Mouse (Mus musculus): ENCODE measurements around the gene Itpkb. TPM values are rescaled to one million over a fixed set of nuclear protein-coding genes. Genes with fewer than 3 reads are reported as not detected.

Gene Itpkb
- polyA plus RNA-seq, 1 experiment from 2014 or later = 1.8 TPM

DNA sequence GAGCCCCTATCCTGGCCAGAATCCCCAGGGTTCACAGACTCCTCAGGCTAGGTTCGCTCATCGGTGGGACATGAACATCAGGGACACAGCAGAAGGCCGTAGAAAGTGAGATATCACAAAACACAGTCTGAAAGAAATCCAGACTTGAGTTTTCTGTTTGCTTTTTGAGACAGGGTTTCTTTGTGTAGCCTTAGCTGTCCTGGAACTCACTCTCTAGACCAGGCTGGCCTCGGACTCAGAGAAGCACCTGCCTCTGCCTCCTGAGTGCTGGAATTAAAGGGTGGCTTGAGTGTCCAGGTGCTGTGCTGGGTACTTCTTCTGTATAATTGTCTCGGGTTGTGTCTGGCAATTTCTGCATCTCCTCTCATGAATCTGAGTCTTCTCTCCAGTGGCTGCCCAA lies 14.8 kb downstream of the Itpkb start:
- H3K4me2 ChIP-seq (ENCODE audit: low read length) = no peak overlapping the region
- H3K4me1 ChIP-seq (ENCODE audit: control insufficient read depth, insufficient read depth, low read length) = peaks cover 8% of the 10 kb centered on the region; the same call in 1 of the 2 replicates
- H3K27ac ChIP-seq (replicated peaks; ENCODE audit: low read depth, low read length) = no peak overlapping the region
- no peaks in the 10 kb centered on the region for H3K27me3 ChIP-seq (ENCODE audit: control insufficient read depth, insufficient read depth, low read length)
- no peaks in the 10 kb centered on the region for H3K9me3 ChIP-seq (ENCODE audit: control insufficient read depth, low read length)
- no peak for DNase-seq
- no peak overlapping the region for H3K9ac ChIP-seq (replicated peaks; ENCODE audit: low read length)
- 93% methylated on average over 5 of the region's 5 CpGs for WGBS
- H3K4me3 ChIP-seq (replicated peaks; ENCODE audit: low read depth, low read length) = no peak overlapping the region
- no peaks in the 10 kb centered on the region for H3K36me3 ChIP-seq (ENCODE audit: control insufficient read depth, insufficient read depth, low read length)
- ATAC-seq (ENCODE audit: low FRiP score, low TSS enrichment) = no peak

DNA sequence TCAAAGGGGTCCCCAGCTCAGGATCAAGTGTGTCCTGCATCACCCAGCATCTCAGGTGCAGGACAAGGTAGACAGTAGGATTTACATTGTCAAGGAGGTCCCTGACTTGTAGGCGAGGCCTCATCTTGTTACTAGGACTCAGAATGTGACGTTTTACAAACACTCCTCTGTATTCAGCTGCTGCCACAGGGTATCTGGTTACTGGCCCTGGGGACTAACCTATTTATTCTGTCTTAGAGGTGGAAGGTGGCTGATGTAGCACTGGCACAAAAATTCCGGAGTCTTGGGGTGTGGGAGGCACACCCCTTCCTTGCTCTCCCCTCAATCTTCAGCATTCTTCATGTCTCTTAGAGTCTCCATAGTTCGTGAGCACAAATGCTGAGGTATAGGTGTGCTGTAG lies 16.8 kb downstream of the Itpkb start:
- no peak overlapping the region for H3K4me2 ChIP-seq (ENCODE audit: low read length)
- 80% methylated on average over 4 of the region's 4 CpGs for WGBS
- no peaks in the 10 kb centered on the region for H3K27me3 ChIP-seq (ENCODE audit: control insufficient read depth, insufficient read depth, low read length)
- no peaks in the 10 kb centered on the region for H3K36me3 ChIP-seq (ENCODE audit: control insufficient read depth, insufficient read depth, low read length)
- H3K9me3 ChIP-seq (ENCODE audit: control insufficient read depth, low read length) = no peaks in the 10 kb centered on the region
- no peak for DNase-seq
- no peak for ATAC-seq (ENCODE audit: low FRiP score, low TSS enrichment)
- no peak overlapping the region for H3K27ac ChIP-seq (replicated peaks; ENCODE audit: low read depth, low read length)
- no peak overlapping the region for H3K9ac ChIP-seq (replicated peaks; ENCODE audit: low read length)
- peaks cover 8% of the 10 kb centered on the region; the same call in 1 of the 2 replicates for H3K4me1 ChIP-seq (ENCODE audit: control insufficient read depth, insufficient read depth, low read length)
- H3K4me3 ChIP-seq (replicated peaks; ENCODE audit: low read depth, low read length) = no peak overlapping the region

DNA sequence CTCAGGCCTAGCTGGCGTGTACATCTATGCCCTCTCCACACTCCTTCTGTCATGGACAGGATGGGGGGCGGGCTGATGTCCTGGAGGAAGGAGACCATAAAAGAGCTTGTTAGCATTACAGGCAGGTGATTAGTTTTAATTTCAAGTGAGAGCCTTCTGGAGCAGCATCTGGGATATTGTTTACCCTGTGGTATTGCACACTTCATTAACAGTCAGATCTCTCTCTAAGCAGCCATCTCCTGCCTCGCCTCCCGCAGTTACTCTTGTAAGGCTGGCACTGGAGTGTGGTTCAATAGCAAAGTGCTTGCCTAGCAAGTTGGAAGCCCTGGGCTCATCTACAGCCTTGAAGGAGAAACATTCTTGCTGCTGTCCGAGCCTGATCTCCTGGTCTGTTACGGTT lies 17.6 kb downstream of the Itpkb start:
- Histone ChIP-seq H3K36me3 (ENCODE audit: control insufficient read depth, insufficient read depth, low read length) (no peaks in the 10 kb centered on the region), H3K4me1 (ENCODE audit: control insufficient read depth, insufficient read depth, low read length) (peaks cover 8% of the 10 kb centered on the region; the same call in 1 of the 2 replicates), H3K4me3 (replicated peaks; ENCODE audit: low read depth, low read length) (no peak overlapping the region), H3K9me3 (ENCODE audit: control insufficient read depth, low read length) (no peaks in the 10 kb centered on the region), H3K27me3 (ENCODE audit: control insufficient read depth, insufficient read depth, low read length) (no peaks in the 10 kb centered on the region), H3K9ac (replicated peaks; ENCODE audit: low read length) (no peak overlapping the region), H3K27ac (replicated peaks; ENCODE audit: low read depth, low read length) (no peak overlapping the region), H3K4me2 (ENCODE audit: low read length) (no peak overlapping the region)
- ATAC-seq (ENCODE audit: low FRiP score, low TSS enrichment) = no peak
- no peak for DNase-seq
- 80% methylated on average over 6 of the region's 6 CpGs for WGBS

DNA sequence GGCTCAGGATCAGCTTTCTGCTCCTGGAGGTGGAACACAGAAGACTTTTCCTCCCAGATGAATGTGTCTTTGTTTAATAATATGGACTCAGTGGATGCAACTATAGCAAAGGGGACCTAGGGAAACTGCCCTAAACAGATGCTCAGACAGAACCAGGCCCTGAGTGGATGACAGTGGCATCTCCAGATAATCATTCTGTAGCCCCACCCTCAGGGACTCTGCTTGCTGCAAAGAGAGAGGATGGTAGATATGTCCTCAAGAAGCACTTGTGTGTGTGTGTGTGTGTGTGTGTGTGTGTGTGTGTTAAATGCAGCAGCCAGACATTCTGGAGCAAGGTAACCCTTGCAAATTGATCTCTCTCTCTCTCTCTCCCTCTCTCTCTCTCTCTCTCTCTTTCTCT lies 18.8 kb downstream of the Itpkb start:
- no peak overlapping the region for H3K27ac ChIP-seq (replicated peaks; ENCODE audit: low read depth, low read length)
- no peaks in the 10 kb centered on the region for H3K27me3 ChIP-seq (ENCODE audit: control insufficient read depth, insufficient read depth, low read length)
- H3K9ac ChIP-seq (replicated peaks; ENCODE audit: low read length) = no peak overlapping the region
- H3K36me3 ChIP-seq (ENCODE audit: control insufficient read depth, insufficient read depth, low read length) = no peaks in the 10 kb centered on the region
- no peak overlapping the region for H3K4me3 ChIP-seq (replicated peaks; ENCODE audit: low read depth, low read length)
- DNase-seq = no peak
- H3K4me1 ChIP-seq (ENCODE audit: control insufficient read depth, insufficient read depth, low read length) = no peaks in the 10 kb centered on the region
- no peaks in the 10 kb centered on the region for H3K9me3 ChIP-seq (ENCODE audit: control insufficient read depth, low read length)
- no peak for ATAC-seq (ENCODE audit: low FRiP score, low TSS enrichment)
- no peak overlapping the region for H3K4me2 ChIP-seq (ENCODE audit: low read length)

DNA sequence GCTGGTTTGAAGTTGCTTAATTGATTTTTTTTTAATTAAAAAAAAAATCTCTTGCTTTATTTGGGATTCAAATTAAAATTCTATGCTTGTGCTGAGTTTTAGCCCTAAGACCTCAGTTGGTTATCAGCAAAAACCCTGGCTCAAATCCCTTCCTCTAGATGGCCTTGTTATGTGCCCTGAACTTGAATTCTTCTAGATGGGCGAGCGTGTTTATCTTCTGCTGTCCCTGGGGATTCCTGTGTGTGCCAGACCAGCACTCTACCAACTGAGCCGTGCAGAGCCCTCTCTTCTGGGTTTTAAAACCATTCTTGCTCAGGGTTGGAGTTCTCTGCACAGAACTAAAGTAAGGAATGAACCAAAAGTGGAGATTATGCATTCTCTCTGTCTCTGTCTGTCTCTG lies 22.0 kb downstream of the Itpkb start:
- ATAC-seq (ENCODE audit: low FRiP score, low TSS enrichment) (no peak), DNase-seq (no peak)
- Histone ChIP-seq H3K4me2 (ENCODE audit: low read length) (no peak overlapping the region), H3K36me3 (ENCODE audit: control insufficient read depth, insufficient read depth, low read length) (no peaks in the 10 kb centered on the region), H3K4me1 (ENCODE audit: control insufficient read depth, insufficient read depth, low read length) (no peaks in the 10 kb centered on the region), H3K9ac (replicated peaks; ENCODE audit: low read length) (no peak overlapping the region), H3K27ac (replicated peaks; ENCODE audit: low read depth, low read length) (no peak overlapping the region), H3K9me3 (ENCODE audit: control insufficient read depth, low read length) (no peaks in the 10 kb centered on the region), H3K4me3 (replicated peaks; ENCODE audit: low read depth, low read length) (no peak overlapping the region), H3K27me3 (ENCODE audit: control insufficient read depth, insufficient read depth, low read length) (no peaks in the 10 kb centered on the region)
- 63% methylated on average over 3 of the region's 3 CpGs for WGBS

DNA sequence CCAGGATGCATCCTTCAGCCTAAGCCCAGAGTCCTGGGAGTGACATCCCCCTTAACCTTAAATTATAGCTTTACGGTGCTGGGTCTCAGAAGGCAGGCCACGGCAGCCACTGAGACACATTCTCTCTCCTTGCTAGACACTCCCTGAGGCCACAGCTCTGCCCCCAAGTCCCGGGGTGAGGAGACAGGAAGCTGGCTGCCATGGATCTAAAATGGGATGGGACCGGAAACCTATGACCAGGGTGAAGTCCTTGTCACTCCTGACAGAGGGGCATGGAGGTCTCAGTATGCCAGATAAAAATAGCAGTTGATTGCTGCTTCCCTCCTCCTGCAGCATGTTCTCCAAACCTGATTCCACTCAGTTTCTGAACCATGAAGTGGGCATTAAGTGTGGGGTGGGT lies 23.8 kb downstream of the Itpkb start:
- DNase-seq (no peak), ATAC-seq (ENCODE audit: low FRiP score, low TSS enrichment) (no peak)
- Histone ChIP-seq H3K9ac (replicated peaks; ENCODE audit: low read length) (no peak overlapping the region), H3K4me1 (ENCODE audit: control insufficient read depth, insufficient read depth, low read length) (no peaks in the 10 kb centered on the region), H3K4me2 (ENCODE audit: low read length) (no peak overlapping the region), H3K36me3 (ENCODE audit: control insufficient read depth, insufficient read depth, low read length) (no peaks in the 10 kb centered on the region), H3K4me3 (replicated peaks; ENCODE audit: low read depth, low read length) (no peak overlapping the region), H3K27ac (replicated peaks; ENCODE audit: low read depth, low read length) (no peak overlapping the region), H3K9me3 (ENCODE audit: control insufficient read depth, low read length) (no peaks in the 10 kb centered on the region), H3K27me3 (ENCODE audit: control insufficient read depth, insufficient read depth, low read length) (no peaks in the 10 kb centered on the region)
- WGBS = 82% methylated on average over 4 of the region's 4 CpGs

DNA sequence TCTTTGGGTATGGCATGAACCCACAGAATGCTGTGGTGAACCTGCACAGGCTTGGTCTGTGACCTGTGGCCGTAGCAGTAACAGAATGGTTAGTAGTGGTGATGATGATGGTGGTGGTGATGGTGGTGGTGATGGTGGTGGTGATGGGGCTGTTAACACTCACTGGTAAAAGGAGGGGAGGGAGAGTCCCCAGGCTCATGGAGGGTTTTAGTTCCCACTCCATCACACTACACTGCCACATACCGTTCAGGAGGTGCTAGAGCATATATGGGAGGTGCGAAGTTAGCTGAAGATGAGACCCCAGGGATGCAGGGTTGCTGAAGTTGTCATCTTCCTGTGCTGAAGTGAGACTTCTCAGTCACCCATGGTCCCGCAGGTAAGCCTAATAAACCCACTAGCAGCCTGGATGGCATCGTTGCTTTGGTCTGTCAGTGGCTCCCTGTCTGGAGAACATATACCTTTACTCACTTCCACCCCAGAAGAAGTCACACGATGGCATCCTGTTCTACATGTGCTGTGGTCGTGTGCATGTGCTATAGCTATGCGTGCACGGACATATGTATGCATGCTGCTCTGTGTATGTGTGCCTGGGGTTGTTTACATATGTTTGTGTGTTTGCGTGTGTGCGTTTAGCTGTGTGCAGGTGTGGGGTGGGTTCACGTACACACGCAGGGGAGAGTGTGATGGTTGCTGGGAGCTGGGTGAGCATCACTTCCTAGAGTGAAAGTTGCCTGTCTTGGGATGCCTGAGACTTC lies 24.9 kb downstream of the Itpkb start:
- WGBS = 95% methylated on average over 13 of the region's 13 CpGs
- H3K9ac ChIP-seq (replicated peaks; ENCODE audit: low read length) = no peak overlapping the region
- no peaks in the 10 kb centered on the region for H3K36me3 ChIP-seq (ENCODE audit: control insufficient read depth, insufficient read depth, low read length)
- DNase-seq (no peak), ATAC-seq (ENCODE audit: low FRiP score, low TSS enrichment) (no peak)
- H3K4me3 ChIP-seq (replicated peaks; ENCODE audit: low read depth, low read length) = no peak overlapping the region
- H3K9me3 ChIP-seq (ENCODE audit: control insufficient read depth, low read length) = no peaks in the 10 kb centered on the region
- H3K27ac ChIP-seq (replicated peaks; ENCODE audit: low read depth, low read length) = no peak overlapping the region
- no peak overlapping the region for H3K4me2 ChIP-seq (ENCODE audit: low read length)
- no peaks in the 10 kb centered on the region for H3K4me1 ChIP-seq (ENCODE audit: control insufficient read depth, insufficient read depth, low read length)
- H3K27me3 ChIP-seq (ENCODE audit: control insufficient read depth, insufficient read depth, low read length) = no peaks in the 10 kb centered on the region

DNA sequence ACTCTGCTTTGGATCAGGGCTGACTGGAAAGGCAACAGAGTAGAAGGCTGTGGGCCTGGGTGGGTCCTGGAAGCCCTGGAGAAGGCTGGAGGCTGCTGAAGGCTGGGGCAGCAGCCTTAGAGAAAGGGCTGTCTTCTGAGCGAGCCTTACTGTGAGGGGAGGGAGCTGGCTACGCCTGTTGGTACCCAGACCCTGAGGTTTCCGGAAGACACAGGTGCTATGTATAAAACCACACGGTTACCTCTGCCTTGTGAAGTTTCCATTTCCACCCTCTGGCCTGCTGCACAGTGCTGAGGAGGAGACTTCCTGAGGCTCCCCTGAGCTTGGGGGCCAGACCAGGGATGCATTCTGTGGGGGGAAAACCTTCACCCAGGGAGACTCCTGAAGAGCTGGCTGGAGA lies 25.9 kb downstream of the Itpkb start:
- WGBS = 83% methylated on average over 4 of the region's 4 CpGs
- H3K9me3 ChIP-seq (ENCODE audit: control insufficient read depth, low read length) = no peaks in the 10 kb centered on the region
- DNase-seq (no peak), ATAC-seq (ENCODE audit: low FRiP score, low TSS enrichment) (no peak)
- no peaks in the 10 kb centered on the region for H3K4me1 ChIP-seq (ENCODE audit: control insufficient read depth, insufficient read depth, low read length)
- H3K27me3 ChIP-seq (ENCODE audit: control insufficient read depth, insufficient read depth, low read length) = no peaks in the 10 kb centered on the region
- no peak overlapping the region for H3K27ac ChIP-seq (replicated peaks; ENCODE audit: low read depth, low read length)
- no peaks in the 10 kb centered on the region for H3K36me3 ChIP-seq (ENCODE audit: control insufficient read depth, insufficient read depth, low read length)
- no peak overlapping the region for H3K4me3 ChIP-seq (replicated peaks; ENCODE audit: low read depth, low read length)
- H3K4me2 ChIP-seq (ENCODE audit: low read length) = no peak overlapping the region
- H3K9ac ChIP-seq (replicated peaks; ENCODE audit: low read length) = no peak overlapping the region

DNA sequence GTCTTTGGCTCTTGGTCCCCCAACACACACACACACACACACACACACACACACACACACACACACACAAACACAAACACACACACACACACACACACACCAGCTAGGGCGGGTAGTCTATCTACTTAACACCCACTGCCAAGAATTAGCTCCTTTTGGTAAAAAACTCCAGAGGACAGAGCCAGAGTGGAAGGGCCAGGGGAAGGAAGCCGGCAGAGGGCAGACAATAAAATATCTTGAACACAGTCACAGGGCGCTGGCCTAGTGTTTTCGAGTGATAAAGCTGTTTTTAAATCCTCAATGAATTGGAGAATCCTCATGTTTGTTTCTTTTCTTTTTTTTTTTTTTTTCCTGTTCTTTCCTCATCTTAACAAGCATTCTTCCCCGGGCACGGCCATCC lies 26.6 kb downstream of the Itpkb start:
- no peak overlapping the region for H3K4me2 ChIP-seq (ENCODE audit: low read length)
- H3K4me1 ChIP-seq (ENCODE audit: control insufficient read depth, insufficient read depth, low read length) = no peaks in the 10 kb centered on the region
- no peaks in the 10 kb centered on the region for H3K27me3 ChIP-seq (ENCODE audit: control insufficient read depth, insufficient read depth, low read length)
- no peak overlapping the region for H3K4me3 ChIP-seq (replicated peaks; ENCODE audit: low read depth, low read length)
- H3K36me3 ChIP-seq (ENCODE audit: control insufficient read depth, insufficient read depth, low read length) = no peaks in the 10 kb centered on the region
- WGBS = 78% methylated on average over 6 of the region's 6 CpGs
- H3K9ac ChIP-seq (replicated peaks; ENCODE audit: low read length) = no peak overlapping the region
- no peaks in the 10 kb centered on the region for H3K9me3 ChIP-seq (ENCODE audit: control insufficient read depth, low read length)
- ATAC-seq (ENCODE audit: low FRiP score, low TSS enrichment) (no peak), DNase-seq (no peak)
- H3K27ac ChIP-seq (replicated peaks; ENCODE audit: low read depth, low read length) = no peak overlapping the region
